Mouse (Mus musculus): ENCODE results near the gene Spink2.

DNA sequence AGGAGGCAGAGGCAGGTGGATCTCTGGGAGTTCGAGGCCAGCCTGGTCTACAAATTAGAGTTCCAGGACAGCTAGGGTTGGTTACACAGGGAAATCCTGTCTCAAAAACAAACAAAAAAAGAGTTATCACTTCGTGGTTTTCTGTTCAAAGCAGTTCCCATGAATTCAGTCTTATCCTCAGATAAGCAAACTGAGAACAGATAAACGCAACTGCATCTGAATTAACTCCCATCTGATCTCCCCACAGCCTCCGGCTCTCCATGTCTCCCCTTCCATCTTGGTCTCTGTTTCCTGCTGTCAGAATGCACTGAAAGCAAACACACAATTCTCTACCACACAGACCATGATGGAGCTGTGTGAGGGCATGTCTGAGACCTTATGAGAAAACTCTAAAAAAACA, 10.6 kb downstream of the Spink2 start:
- TF ChIP-seq CTCF (IDR thresholded peaks at IDR 0.05; ENCODE audit: extremely low read depth, insufficient read length, insufficient replicate concordance, low read depth, low read length) (no peak), POLR2A (IDR thresholded peaks at IDR 0.05; ENCODE audit: low read depth, low read length) (no peak)
